Mouse (Mus musculus): ENCODE data around the gene Vnn3. TPM values are rescaled to one million over a fixed set of nuclear protein-coding genes. Genes with fewer than 3 reads are reported as not detected.

The Vnn3 gene
- not detected in 2 replicates for polyA plus RNA-seq (2015; fragmentation: Nextera tagmentation; extraction: Ambion mirVana)

DNA sequence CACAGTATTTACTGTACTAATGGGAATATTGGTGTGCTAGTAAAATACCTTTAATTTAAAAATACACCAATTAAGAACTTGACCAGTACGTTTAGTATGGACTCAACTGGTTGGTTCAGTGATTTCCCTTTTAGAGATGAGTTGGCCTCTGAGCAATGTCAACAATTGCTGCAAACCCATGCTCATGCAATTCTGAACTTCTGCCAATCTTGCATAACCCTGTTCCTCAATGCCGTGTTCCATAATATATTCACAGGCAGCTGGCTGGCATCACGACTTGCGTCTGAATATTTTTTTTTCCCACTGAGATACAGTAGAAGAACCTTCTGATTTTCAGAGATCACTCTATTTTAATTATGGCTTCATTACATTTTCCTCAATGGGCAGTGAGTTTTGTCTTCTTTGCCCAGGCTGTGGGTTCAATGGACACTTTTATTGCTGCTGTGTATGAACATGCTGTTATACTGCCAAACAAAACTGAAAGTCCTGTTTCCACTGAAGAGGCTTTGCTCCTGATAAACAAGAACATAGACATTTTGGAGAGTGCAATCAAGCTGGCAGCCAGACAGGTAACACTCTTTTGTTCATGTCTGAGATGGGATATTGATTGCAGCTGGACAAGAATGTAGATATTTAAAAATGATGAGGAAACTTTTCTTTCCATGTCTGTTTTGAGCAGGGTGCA is at the start of gene Vnn3:
Vnn3 (plus strand) TSS at position 235 of the 685 bp plus-strand sequence.
- ATAC-seq: no peak
- 86% methylated on average over 4 of the region's 4 CpGs for WGBS

DNA sequence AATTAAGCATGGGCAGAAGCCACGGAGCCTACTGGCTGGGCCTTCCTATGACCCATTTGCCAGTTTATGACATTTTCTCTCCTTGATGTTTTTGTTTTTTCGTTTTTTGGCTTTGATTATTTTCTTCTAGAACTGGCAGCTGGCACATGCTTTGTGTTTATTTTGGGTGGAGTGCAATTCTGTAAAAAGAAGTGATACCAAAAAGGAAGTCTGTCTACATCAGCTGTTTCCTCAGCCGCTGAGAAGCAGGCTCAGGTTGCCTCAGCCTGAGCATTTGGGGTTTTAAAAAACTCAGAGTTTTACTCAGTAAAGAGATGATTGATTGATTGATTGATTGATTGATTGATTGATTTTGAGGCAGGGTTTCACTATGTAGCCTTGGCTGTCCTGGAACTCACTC is 48.4 kb upstream of the Vnn3 start:
- no peak for ATAC-seq
- Histone ChIP-seq H3K9me3 (replicated peaks) (no peaks in the 10 kb centered on the region), H3K27ac (no peak overlapping the region), H3K36me3 (ENCODE audit: poor library complexity, severe bottlenecking) (peaks cover 60% of the 10 kb centered on the region), H3K4me1 (peaks cover 4% of the 10 kb centered on the region; the same call in 1 of the 2 replicates), H3K27me3 (no peaks in the 10 kb centered on the region), H3K4me3 (no peak overlapping the region), H3K9ac (no peak overlapping the region), H3K4me2 (no peak overlapping the region)
- 73% methylated on average over 3 of the region's 3 CpGs for WGBS

More for the DNA sequence above, at the start of gene Vnn3:
- no peaks in the 10 kb centered on the region for H3K36me3 ChIP-seq (ENCODE audit: poor library complexity, severe bottlenecking)
- no peak within 1 kb of the TSS for H3K4me3 ChIP-seq
- no peaks in the 10 kb centered on the region for H3K27me3 ChIP-seq
- H3K27ac ChIP-seq: no peak within 1 kb of the TSS
- H3K4me1 ChIP-seq: no peaks in the 10 kb centered on the region
- H3K9me3 ChIP-seq (replicated peaks): no peaks in the 10 kb centered on the region
- H3K4me2 ChIP-seq: no peak within 1 kb of the TSS
- no peak within 1 kb of the TSS for H3K9ac ChIP-seq

DNA sequence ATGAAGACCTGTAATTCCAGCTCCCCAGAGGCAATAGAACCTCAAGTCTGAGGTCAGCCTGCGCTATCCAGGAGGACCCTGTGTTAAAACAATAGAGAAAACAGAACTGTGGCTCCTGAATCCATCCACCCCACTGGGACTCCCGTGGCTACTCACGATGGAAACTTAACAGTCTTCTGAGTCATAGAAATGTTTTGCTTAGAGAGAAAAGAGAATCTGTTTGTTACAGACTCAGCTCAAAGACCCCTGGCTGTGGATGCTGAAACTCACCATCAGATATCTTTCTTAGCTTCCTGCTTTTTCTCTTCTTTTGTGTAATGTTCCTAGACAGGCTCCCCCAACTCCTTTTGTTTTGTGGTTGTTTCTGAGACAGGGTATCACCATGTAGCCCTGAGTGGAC is 46.6 kb upstream of the Vnn3 start:
- Histone ChIP-seq H3K9ac (no peak overlapping the region), H3K4me1 (no peaks in the 10 kb centered on the region), H3K27me3 (no peaks in the 10 kb centered on the region), H3K27ac (no peak overlapping the region), H3K4me2 (no peak overlapping the region), H3K9me3 (replicated peaks) (no peaks in the 10 kb centered on the region), H3K36me3 (ENCODE audit: poor library complexity, severe bottlenecking) (peaks cover 72% of the 10 kb centered on the region), H3K4me3 (no peak overlapping the region)
- no peak for ATAC-seq
- WGBS: 65% methylated on average over 3 of the region's 3 CpGs

- no peak overlapping the region for H3K9ac ChIP-seq
- ATAC-seq: no peak
- 30% methylated on average over 4 of the region's 4 CpGs for WGBS
- H3K4me2 ChIP-seq: no peak overlapping the region
- peaks cover 71% of the 10 kb centered on the region for H3K36me3 ChIP-seq (ENCODE audit: poor library complexity, severe bottlenecking)
- H3K27ac ChIP-seq: no peak overlapping the region
- no peaks in the 10 kb centered on the region for H3K4me1 ChIP-seq
- no peaks in the 10 kb centered on the region for H3K9me3 ChIP-seq (replicated peaks)
- no peaks in the 10 kb centered on the region for H3K27me3 ChIP-seq
- no peak overlapping the region for H3K4me3 ChIP-seq
Measured at GRCm38 (mm10) chr10:23806201-23806600, 45.1 kb upstream of the Vnn3 start.

- no peak; the same call in 1 of the 2 replicates for ATAC-seq
- Histone ChIP-seq H3K36me3 (ENCODE audit: poor library complexity, severe bottlenecking) (peaks cover 33% of the 10 kb centered on the region), H3K9ac (no peak overlapping the region), H3K9me3 (replicated peaks) (no peaks in the 10 kb centered on the region), H3K4me1 (peaks cover 6% of the 10 kb centered on the region), H3K27ac (no peak overlapping the region), H3K27me3 (no peaks in the 10 kb centered on the region), H3K4me3 (no peak overlapping the region), H3K4me2 (no peak overlapping the region)
- WGBS: 77% methylated on average over 9 of the region's 12 CpGs
Measured at GRCm38 (mm10) chr10:23811635-23812437, 39.4 kb upstream of the Vnn3 start.

- no peak overlapping the region for H3K27ac ChIP-seq
- no peak overlapping the region for H3K4me3 ChIP-seq
- H3K4me2 ChIP-seq: no peak overlapping the region
- H3K4me1 ChIP-seq: peaks cover 6% of the 10 kb centered on the region
- H3K27me3 ChIP-seq: no peaks in the 10 kb centered on the region
- peaks cover 31% of the 10 kb centered on the region for H3K36me3 ChIP-seq (ENCODE audit: poor library complexity, severe bottlenecking)
- 0 out of 2 replicates have a peak, but pooled peaks have one; percentile 46 for ATAC-seq
- no peak overlapping the region for H3K9ac ChIP-seq
- no peaks in the 10 kb centered on the region for H3K9me3 ChIP-seq (replicated peaks)
Measured at GRCm38 (mm10) chr10:23812438-23812759, 38.9 kb upstream of the Vnn3 start.

DNA sequence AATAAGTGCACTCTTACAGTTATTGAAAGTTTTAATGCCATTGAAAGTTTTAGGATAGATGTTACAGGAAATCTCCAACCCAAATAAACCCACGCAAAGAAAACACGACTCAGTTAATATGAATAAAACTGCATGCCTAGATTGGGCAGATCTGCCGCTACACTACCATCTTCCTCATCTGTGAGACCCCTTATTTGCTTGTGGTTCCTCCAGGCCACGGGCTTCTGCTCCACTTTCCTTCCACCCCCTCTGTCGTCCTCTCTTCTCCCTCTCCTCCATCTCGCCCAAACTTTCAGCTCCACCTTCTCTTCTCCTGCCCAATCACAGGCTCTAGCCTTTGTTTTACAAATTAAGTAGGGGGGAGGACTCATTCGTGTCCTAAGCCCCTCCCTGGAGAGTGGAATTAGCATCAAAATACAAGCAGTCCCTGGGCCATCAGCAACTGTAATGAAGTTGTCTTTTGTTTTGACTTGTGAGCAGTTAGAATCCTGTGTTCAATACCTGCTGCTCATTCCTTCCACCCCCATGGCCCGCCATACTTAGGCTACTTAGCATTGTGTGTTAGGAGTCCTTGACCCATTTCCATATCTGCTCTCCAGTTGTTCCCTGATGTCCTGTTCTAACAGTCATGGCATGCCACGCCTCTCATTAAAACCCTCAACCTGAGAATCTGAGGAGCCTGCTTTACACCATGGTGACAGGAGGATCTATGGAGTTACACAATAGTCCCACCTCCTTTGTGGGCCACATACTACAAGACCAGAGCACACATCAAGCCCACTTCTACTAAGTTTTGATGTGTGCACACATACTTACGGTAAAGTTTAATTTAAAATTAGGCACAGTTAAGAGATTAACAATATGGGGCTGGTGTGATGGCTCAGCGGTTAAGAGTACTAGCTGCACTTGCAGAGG is 38.2 kb upstream of the Vnn3 start:
- H3K9me3 ChIP-seq (replicated peaks): no peaks in the 10 kb centered on the region
- no peak overlapping the region for H3K4me3 ChIP-seq
- no peak overlapping the region for H3K27ac ChIP-seq
- H3K4me1 ChIP-seq: peaks cover 6% of the 10 kb centered on the region
- H3K4me2 ChIP-seq: no peak overlapping the region
- peaks cover 25% of the 10 kb centered on the region for H3K36me3 ChIP-seq (ENCODE audit: poor library complexity, severe bottlenecking)
- 33% methylated on average over 11 of the region's 11 CpGs for WGBS
- no peaks in the 10 kb centered on the region for H3K27me3 ChIP-seq
- no peak overlapping the region for H3K9ac ChIP-seq
- ATAC-seq: peak; percentile 64; the same call in 1 of the 2 replicates

DNA sequence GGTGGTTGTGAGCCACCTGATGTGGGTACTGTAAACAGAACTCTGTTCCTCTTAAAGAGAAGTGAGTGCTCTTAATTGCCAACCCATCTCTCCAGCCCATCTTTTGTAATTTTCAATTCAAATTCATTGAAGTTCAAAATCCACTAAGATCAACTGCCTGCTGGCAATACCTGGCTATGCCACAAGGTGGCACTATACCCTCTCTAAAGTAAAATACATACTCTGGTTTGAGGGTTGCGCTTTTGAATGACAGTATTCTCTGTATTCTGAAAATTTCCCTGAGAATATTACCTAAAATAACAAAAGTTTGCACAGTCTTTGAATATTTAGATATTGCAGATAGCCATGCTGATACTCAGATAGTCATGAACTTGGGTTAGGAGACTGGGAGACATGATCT is 36.1 kb upstream of the Vnn3 start:
- Histone ChIP-seq H3K4me1 (peaks cover 6% of the 10 kb centered on the region), H3K36me3 (ENCODE audit: poor library complexity, severe bottlenecking) (peaks cover 27% of the 10 kb centered on the region), H3K27ac (no peak overlapping the region), H3K4me3 (no peak overlapping the region), H3K27me3 (no peaks in the 10 kb centered on the region), H3K9me3 (replicated peaks) (no peaks in the 10 kb centered on the region), H3K9ac (no peak overlapping the region), H3K4me2 (no peak overlapping the region)
- 43% methylated on average over 1 of the region's 1 CpGs for WGBS
- peak; percentile 43 for ATAC-seq

- 92% methylated on average over 7 of the region's 7 CpGs for WGBS
- ATAC-seq: no peak
- H3K4me1 ChIP-seq: peaks cover 6% of the 10 kb centered on the region
- H3K4me2 ChIP-seq: no peak overlapping the region
- H3K27me3 ChIP-seq: no peaks in the 10 kb centered on the region
- H3K9ac ChIP-seq: no peak overlapping the region
- no peak overlapping the region for H3K4me3 ChIP-seq
- H3K9me3 ChIP-seq (replicated peaks): no peaks in the 10 kb centered on the region
- no peak overlapping the region for H3K27ac ChIP-seq
- H3K36me3 ChIP-seq (ENCODE audit: poor library complexity, severe bottlenecking): peaks cover 34% of the 10 kb centered on the region
Measured at GRCm38 (mm10) chr10:23816241-23816640, 35.0 kb upstream of the Vnn3 start.

DNA sequence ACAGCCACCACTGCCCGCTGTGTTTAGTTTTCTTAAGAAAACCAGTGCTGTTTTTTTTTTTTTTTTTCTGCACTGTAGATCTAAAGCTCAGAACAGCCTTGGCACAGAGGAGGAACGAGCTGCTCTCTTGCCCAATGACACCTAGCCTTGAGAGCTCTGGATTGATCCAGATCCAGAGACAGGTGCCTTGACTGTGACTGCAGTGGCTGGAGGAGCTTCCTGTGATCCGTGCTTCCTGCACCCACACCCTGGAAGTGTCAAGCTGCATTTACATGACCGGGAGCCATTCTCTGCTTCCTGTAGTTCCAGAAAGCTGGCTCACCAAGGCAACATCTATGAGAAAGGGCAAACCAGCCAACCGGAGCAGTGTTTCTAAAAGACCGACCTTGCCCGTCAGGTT is 24.7 kb upstream of the Vnn3 start:
- ATAC-seq: no peak
- no peaks in the 10 kb centered on the region for H3K4me1 ChIP-seq
- WGBS: 92% methylated on average over 7 of the region's 7 CpGs
- no peak overlapping the region for H3K27ac ChIP-seq
- no peaks in the 10 kb centered on the region for H3K27me3 ChIP-seq
- no peak overlapping the region for H3K4me3 ChIP-seq
- peaks cover 60% of the 10 kb centered on the region for H3K36me3 ChIP-seq (ENCODE audit: poor library complexity, severe bottlenecking)
- H3K4me2 ChIP-seq: no peak overlapping the region
- H3K9ac ChIP-seq: no peak overlapping the region
- H3K9me3 ChIP-seq (replicated peaks): no peaks in the 10 kb centered on the region

- Histone ChIP-seq H3K4me3 (no peak overlapping the region), H3K9ac (no peak overlapping the region), H3K9me3 (replicated peaks) (no peaks in the 10 kb centered on the region), H3K4me1 (no peaks in the 10 kb centered on the region), H3K36me3 (ENCODE audit: poor library complexity, severe bottlenecking) (no peaks in the 10 kb centered on the region), H3K27ac (no peak overlapping the region), H3K4me2 (no peak overlapping the region), H3K27me3 (no peaks in the 10 kb centered on the region)
- ATAC-seq: no peak
- 86% methylated on average over 9 of the region's 9 CpGs for WGBS
Measured at GRCm38 (mm10) chr10:23836003-23836964, 15.0 kb upstream of the Vnn3 start.
